Mouse (Mus musculus): ENCODE measurements around the gene Ppp1r3c. TPM values are rescaled to one million over a fixed set of nuclear protein-coding genes. Genes with fewer than 3 reads are reported as not detected.
A peak's percentile ranks its signal among the peaks of the same experiment; 100 is the strongest.

Ppp1r3c gene
- total and polyA plus RNA-seq, 2 experiments from 2014 or later = 44.6 to 56.9 TPM

GRCm38 (mm10) chr19:36775531-36775930 is 39.1 kb upstream of the Ppp1r3c start:
- Histone ChIP-seq H3K27me3 (ENCODE audit: control insufficient read depth, insufficient read depth, low read length) (no peaks in the 10 kb centered on the region), H3K4me2 (ENCODE audit: low read depth, low read length) (no peak overlapping the region), H3K9ac (replicated peaks; ENCODE audit: low read depth, low read length) (no peak overlapping the region), H3K4me3 (ENCODE audit: low read depth, low read length) (no peak overlapping the region), H3K36me3 (replicated peaks; ENCODE audit: control insufficient read depth, insufficient read depth, low read length) (no peaks in the 10 kb centered on the region), H3K4me1 (ENCODE audit: control insufficient read depth, insufficient read depth) (peaks cover 6% of the 10 kb centered on the region; the same call in 1 of the 2 replicates), H3K27ac (ENCODE audit: low read depth) (no peak overlapping the region), H3K9me3 (replicated peaks; ENCODE audit: control insufficient read depth, low read length) (no peaks in the 10 kb centered on the region)
- ATAC-seq (ENCODE audit: insufficient read depth, low read depth) (no peak), DNase-seq (ENCODE audit: low spot score) (no peak)
- 87% methylated on average over 8 of the region's 8 CpGs for WGBS
- TF ChIP-seq CTCF (IDR thresholded peaks at IDR 0.05; ENCODE audit: low read depth) = no peak
- TF ChIP-seq EP300 (IDR thresholded peaks at IDR 0.05; ENCODE audit: low read depth) = no peak

- Histone ChIP-seq H3K4me2 (ENCODE audit: low read depth, low read length) (no peak overlapping the region), H3K27ac (ENCODE audit: low read depth) (no peak overlapping the region), H3K27me3 (ENCODE audit: control insufficient read depth, insufficient read depth, low read length) (no peaks in the 10 kb centered on the region), H3K4me1 (ENCODE audit: control insufficient read depth, insufficient read depth) (peaks cover 6% of the 10 kb centered on the region; the same call in 1 of the 2 replicates), H3K9ac (replicated peaks; ENCODE audit: low read depth, low read length) (no peak overlapping the region), H3K9me3 (replicated peaks; ENCODE audit: control insufficient read depth, low read length) (no peaks in the 10 kb centered on the region), H3K4me3 (ENCODE audit: low read depth, low read length) (no peak overlapping the region), H3K36me3 (replicated peaks; ENCODE audit: control insufficient read depth, insufficient read depth, low read length) (no peaks in the 10 kb centered on the region)
- ATAC-seq (ENCODE audit: insufficient read depth, low read depth) (no peak; the same call in 1 of the 2 replicates), DNase-seq (ENCODE audit: low spot score) (no peak)
- WGBS = 68% methylated on average over 8 of the region's 8 CpGs
- TF ChIP-seq EP300 (IDR thresholded peaks at IDR 0.05; ENCODE audit: low read depth) (no peak), CTCF (IDR thresholded peaks at IDR 0.05; ENCODE audit: low read depth) (no peak)
These were observed 37.4 kb upstream of the Ppp1r3c start for GRCm38 (mm10) chr19:36773716-36774459.

- 49% methylated on average over 8 of the region's 8 CpGs for WGBS
- Histone ChIP-seq H3K4me2 (ENCODE audit: low read depth, low read length) (no peak overlapping the region), H3K27ac (ENCODE audit: low read depth) (no peak overlapping the region), H3K4me3 (ENCODE audit: low read depth, low read length) (no peak overlapping the region), H3K9ac (replicated peaks; ENCODE audit: low read depth, low read length) (no peak overlapping the region), H3K4me1 (ENCODE audit: control insufficient read depth, insufficient read depth) (0 out of 2 replicates have a peak, but pooled peaks cover 4% of the 10 kb centered on the region), H3K9me3 (replicated peaks; ENCODE audit: control insufficient read depth, low read length) (no peaks in the 10 kb centered on the region), H3K27me3 (ENCODE audit: control insufficient read depth, insufficient read depth, low read length) (no peaks in the 10 kb centered on the region), H3K36me3 (replicated peaks; ENCODE audit: control insufficient read depth, insufficient read depth, low read length) (no peaks in the 10 kb centered on the region)
- TF ChIP-seq EP300 (IDR thresholded peaks at IDR 0.05; ENCODE audit: low read depth) (no peak), CTCF (IDR thresholded peaks at IDR 0.05; ENCODE audit: low read depth) (no peak)
- DNase-seq (ENCODE audit: low spot score) (peak; percentile 22), ATAC-seq (ENCODE audit: insufficient read depth, low read depth) (no peak)
These were observed 31.6 kb upstream of the Ppp1r3c start for GRCm38 (mm10) chr19:36768084-36768483.

- 79% methylated on average over 5 of the region's 5 CpGs for WGBS
- Histone ChIP-seq H3K36me3 (replicated peaks; ENCODE audit: control insufficient read depth, insufficient read depth, low read length) (no peaks in the 10 kb centered on the region), H3K9me3 (replicated peaks; ENCODE audit: control insufficient read depth, low read length) (no peaks in the 10 kb centered on the region), H3K9ac (replicated peaks; ENCODE audit: low read depth, low read length) (no peak overlapping the region), H3K27ac (ENCODE audit: low read depth) (no peak overlapping the region), H3K4me1 (ENCODE audit: control insufficient read depth, insufficient read depth) (0 out of 2 replicates have a peak, but pooled peaks cover 4% of the 10 kb centered on the region), H3K4me3 (ENCODE audit: low read depth, low read length) (no peak overlapping the region), H3K4me2 (ENCODE audit: low read depth, low read length) (no peak overlapping the region), H3K27me3 (ENCODE audit: control insufficient read depth, insufficient read depth, low read length) (no peaks in the 10 kb centered on the region)
- DNase-seq (ENCODE audit: low spot score) (no peak), ATAC-seq (ENCODE audit: insufficient read depth, low read depth) (no peak)
- no peak for TF ChIP-seq EP300 (IDR thresholded peaks at IDR 0.05; ENCODE audit: low read depth)
- no peak for TF ChIP-seq CTCF (IDR thresholded peaks at IDR 0.05; ENCODE audit: low read depth)
These were observed 28.0 kb upstream of the Ppp1r3c start for GRCm38 (mm10) chr19:36764451-36764850.

- H3K4me1 ChIP-seq (ENCODE audit: control insufficient read depth, insufficient read depth) = no peaks in the 10 kb centered on the region
- no peaks in the 10 kb centered on the region for H3K27me3 ChIP-seq (ENCODE audit: control insufficient read depth, insufficient read depth, low read length)
- DNase-seq (ENCODE audit: low spot score) (no peak), ATAC-seq (ENCODE audit: insufficient read depth, low read depth) (no peak)
- H3K9me3 ChIP-seq (replicated peaks; ENCODE audit: control insufficient read depth, low read length) = no peaks in the 10 kb centered on the region
- no peak overlapping the region for H3K4me2 ChIP-seq (ENCODE audit: low read depth, low read length)
- TF ChIP-seq CTCF (IDR thresholded peaks at IDR 0.05; ENCODE audit: low read depth) = no peak
- TF ChIP-seq EP300 (IDR thresholded peaks at IDR 0.05; ENCODE audit: low read depth) = no peak
- H3K9ac ChIP-seq (replicated peaks; ENCODE audit: low read depth, low read length) = no peak overlapping the region
- H3K27ac ChIP-seq (ENCODE audit: low read depth) = no peak overlapping the region
- H3K36me3 ChIP-seq (replicated peaks; ENCODE audit: control insufficient read depth, insufficient read depth, low read length) = no peaks in the 10 kb centered on the region
- no peak overlapping the region for H3K4me3 ChIP-seq (ENCODE audit: low read depth, low read length)
These were observed 12.5 kb upstream of the Ppp1r3c start for GRCm38 (mm10) chr19:36748996-36749395.

GRCm38 (mm10) chr19:36742331-36742730 is 5.9 kb upstream of the Ppp1r3c start:
- no peak for TF ChIP-seq CTCF (IDR thresholded peaks at IDR 0.05; ENCODE audit: low read depth)
- no peak for TF ChIP-seq EP300 (IDR thresholded peaks at IDR 0.05; ENCODE audit: low read depth)
- DNase-seq (ENCODE audit: low spot score) (no peak), ATAC-seq (ENCODE audit: insufficient read depth, low read depth) (no peak)
- Histone ChIP-seq H3K4me3 (ENCODE audit: low read depth, low read length) (no peak overlapping the region), H3K27me3 (ENCODE audit: control insufficient read depth, insufficient read depth, low read length) (no peaks in the 10 kb centered on the region), H3K9me3 (replicated peaks; ENCODE audit: control insufficient read depth, low read length) (no peaks in the 10 kb centered on the region), H3K36me3 (replicated peaks; ENCODE audit: control insufficient read depth, insufficient read depth, low read length) (no peaks in the 10 kb centered on the region), H3K27ac (ENCODE audit: low read depth) (no peak overlapping the region), H3K4me2 (ENCODE audit: low read depth, low read length) (no peak overlapping the region), H3K9ac (replicated peaks; ENCODE audit: low read depth, low read length) (no peak overlapping the region), H3K4me1 (ENCODE audit: control insufficient read depth, insufficient read depth) (no peaks in the 10 kb centered on the region)

Measured in heart, postnatal 0 days (tissue).